Mouse (Mus musculus) lung, postnatal 0 days (tissue): ENCODE data around the gene Dcaf5.

Experiments used
- CTCF ChIP-seq: IDR thresholded peaks from 2 replicates; pipeline ENCODE4 v1.5.1; 2016; ENCODE audit warnings: antibody characterized with exemption, mild to moderate bottlenecking
- EP300 ChIP-seq: IDR thresholded peaks from 2 replicates; pipeline ENCODE4 v1.6.1; 2016; ENCODE audit warnings: antibody characterized with exemption, mild to moderate bottlenecking, control low read depth

GRCm38 (mm10) chr12:80436336-80436976, at the start of gene Dcaf5:
- TF ChIP-seq CTCF (no peak; the same call in 1 of the 2 replicates), EP300 (no peak)
